Mouse (Mus musculus) heart, adult 2 months (tissue): ENCODE data around the gene Mef2c.
A peak's percentile ranks its signal among the peaks of the same experiment; 100 is the strongest.

Source experiments
- CTCF ChIP-seq: fragments of 200-600 bp; IDR thresholded peaks from 2 replicates; pipeline ENCODE4 v1.8.1; 2022; ENCODE audit warnings: antibody characterized with exemption, mild to moderate bottlenecking, moderate library complexity
- POLR2A ChIP-seq: fragments of 200-500 bp; IDR thresholded peaks from 2 replicates; pipeline ENCODE4 v1.6.1; 2011; ENCODE audit warnings: mild to moderate bottlenecking, low read depth, low read length, control low read depth; ENCODE audit not compliant: insufficient read depth

DNA sequence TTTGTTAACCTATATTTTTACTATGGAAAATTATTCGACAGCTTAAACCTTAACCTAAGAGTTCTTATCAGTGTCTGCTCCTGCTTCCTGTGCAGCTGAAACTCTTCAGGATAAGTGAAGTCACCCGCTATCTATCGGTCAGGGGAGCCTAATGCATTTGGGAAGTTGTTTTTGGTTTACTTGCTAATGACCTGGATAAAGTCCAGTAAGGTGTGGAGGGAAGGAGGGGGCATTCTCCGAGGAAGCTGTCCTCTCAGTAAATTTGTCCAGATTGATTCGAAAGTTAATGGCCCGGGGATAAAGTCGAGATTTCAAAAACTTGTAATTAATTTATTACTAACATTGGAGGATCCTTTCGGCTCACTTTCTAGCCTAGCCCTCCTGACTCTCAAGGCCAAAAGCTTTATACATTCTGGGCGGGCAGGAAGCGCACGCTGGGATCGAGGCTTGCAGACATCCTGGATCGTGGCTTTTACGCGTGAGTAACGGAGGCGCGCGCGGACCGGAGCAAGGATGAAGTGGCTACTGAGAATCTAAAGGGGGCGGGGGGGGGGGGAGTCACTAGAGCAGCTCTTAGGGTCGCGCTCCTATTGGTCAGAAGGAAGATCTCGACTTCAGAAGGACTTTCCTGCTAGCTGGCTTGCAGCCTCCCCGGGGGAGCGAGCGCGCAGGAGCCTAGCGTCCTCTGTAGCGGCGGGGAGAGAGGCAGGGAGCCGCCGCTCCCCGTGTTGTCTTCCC, 19.6 kb downstream of the Mef2c start:
- no peak for TF ChIP-seq CTCF
- TF ChIP-seq POLR2A: peak; percentile 82
